26 mouse cellular contexts compared by ENCODE assay signal in the genomic region with DNA sequence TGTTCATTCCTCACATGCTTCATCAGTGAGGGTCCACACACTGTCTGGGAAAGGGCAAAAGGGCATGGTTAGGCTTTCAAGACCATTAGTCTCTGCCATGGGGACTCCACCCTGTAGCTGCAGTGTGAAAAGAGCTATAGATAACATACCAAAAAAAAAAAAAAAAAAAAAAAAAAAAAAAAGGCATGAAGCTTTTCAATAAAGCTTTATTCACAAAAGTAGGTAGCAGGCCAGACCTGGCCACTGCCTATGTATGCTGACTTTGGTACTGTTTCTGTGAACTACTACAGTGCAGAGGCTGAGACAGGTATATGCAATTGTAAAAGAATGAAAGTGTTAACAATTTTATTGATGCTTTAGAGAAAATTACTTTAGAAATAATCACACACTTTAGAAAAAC.
"Had no signal": no experiment of that assay in that cellular context is flagged by ENCODE, and none has a peak within 500 bp of the region (broad histone marks: within the 10 kb centered on the region; RNA-seq: fewer than 3 reads in every experiment).

No protein-coding gene starts in this region.

- H3K4me2 ChIP-seq: embryonic facial prominence, embryonic 12.5 days; embryonic facial prominence, embryonic 13.5 days; embryonic facial prominence, embryonic 15.5 days; forebrain, embryonic 12.5 days; forebrain, embryonic 13.5 days; forebrain, embryonic 15.5 days had no signal

- H3K9ac ChIP-seq: embryonic facial prominence, embryonic 12.5 days; embryonic facial prominence, embryonic 13.5 days; embryonic facial prominence, embryonic 15.5 days; forebrain, embryonic 12.5 days; forebrain, embryonic 13.5 days; forebrain, embryonic 15.5 days; forebrain, postnatal 0 days had no signal

- ATAC-seq: forebrain, embryonic 13.5 days; forebrain, embryonic 14.5 days; forebrain, embryonic 15.5 days; forebrain, embryonic 16.5 days; forebrain, postnatal 0 days had no signal

- H3K27ac ChIP-seq: embryonic facial prominence, embryonic 10.5 days; embryonic facial prominence, embryonic 12.5 days; embryonic facial prominence, embryonic 13.5 days; embryonic facial prominence, embryonic 15.5 days; forebrain, embryonic 10.5 days; forebrain, embryonic 12.5 days; forebrain, embryonic 13.5 days; forebrain, embryonic 15.5 days; gastrocnemius, adult 2 months; heart, adult 2 months had no signal

- H3K4me1 ChIP-seq: embryonic facial prominence, embryonic 13.5 days; embryonic facial prominence, embryonic 15.5 days had no signal

- H3K27me3 ChIP-seq: embryonic facial prominence, embryonic 12.5 days; embryonic facial prominence, embryonic 13.5 days; embryonic facial prominence, embryonic 15.5 days; forebrain, embryonic 12.5 days; forebrain, embryonic 13.5 days; forebrain, embryonic 15.5 days had no signal

- DNase-seq: cerebellum, adult 9-10 months; cerebellum, adult 9-11 months; cerebellum, postnatal 10 days; cerebellum, postnatal 14 days; cerebellum, postnatal 25 days; cerebellum, postnatal 36 days; embryo, embryonic 11 days; forebrain, postnatal 0 days; gastrocnemius, adult 2 months; gastrocnemius, postnatal 10 days; gastrocnemius, postnatal 14 days; gastrocnemius, postnatal 25 days; gastrocnemius, postnatal 36 days; heart, adult 18-20 months; heart, adult 2 months had no signal

- H3K9me3 ChIP-seq: embryonic facial prominence, embryonic 10.5 days; embryonic facial prominence, embryonic 12.5 days; embryonic facial prominence, embryonic 13.5 days; embryonic facial prominence, embryonic 15.5 days; forebrain, embryonic 10.5 days; forebrain, embryonic 12.5 days; forebrain, embryonic 13.5 days; forebrain, embryonic 15.5 days had no signal

- H3K4me3 ChIP-seq: embryonic facial prominence, embryonic 10.5 days; embryonic facial prominence, embryonic 12.5 days; embryonic facial prominence, embryonic 13.5 days; embryonic facial prominence, embryonic 15.5 days; erythroblast, embryonic 14.5 days; forebrain, embryonic 10.5 days; forebrain, embryonic 12.5 days; forebrain, embryonic 13.5 days; forebrain, embryonic 15.5 days; gastrocnemius, adult 2 months; heart, adult 2 months had no signal

- H3K36me3 ChIP-seq: embryonic facial prominence, embryonic 10.5 days; embryonic facial prominence, embryonic 12.5 days; embryonic facial prominence, embryonic 13.5 days; embryonic facial prominence, embryonic 15.5 days; forebrain, embryonic 10.5 days; forebrain, embryonic 12.5 days; forebrain, embryonic 15.5 days had no signal
